Mouse (Mus musculus) embryonic facial prominence, embryonic 10.5 days (tissue): Measurements from ENCODE around the gene Insl3. TPM values are rescaled to one million over a fixed set of nuclear protein-coding genes. Genes with fewer than 3 reads are reported as not detected.

Experiments
- polyA plus RNA-seq: library from polyadenylated mRNA; unstranded; fragments of >200 nt; fragmentation: Nextera tagmentation; extraction: Ambion mirVana; gene quantifications from 2 replicates; pipeline ENCODE4 v1.2.1, GENCODE M21; 2016

Insl3 gene
- polyA plus RNA-seq, 1 experiment from 2014 or later = not detected

Other genes with a start within 250 kb of the Insl3 start
- gene Abhd8, start 225.6 kb upstream of the Insl3 start, polyA plus RNA-seq = 66.4 and 69.4 TPM in 2 replicates
- gene Mrpl34, start 224.3 kb upstream of the Insl3 start, polyA plus RNA-seq = 223 and 236 TPM in 2 replicates
- 131 and 134 TPM in 2 replicates for gene Dda1, start 220.0 kb upstream of the Insl3 start, polyA plus RNA-seq
- gene Ano8, start 203.3 kb upstream of the Insl3 start, polyA plus RNA-seq = 2.4 and 3.2 TPM in 2 replicates
- gene Gtpbp3, start 201.1 kb upstream of the Insl3 start, polyA plus RNA-seq = 24.5 and 25.3 TPM in 2 replicates
- 58.0 and 59.2 TPM in 2 replicates for gene Plvap, start 177.5 kb upstream of the Insl3 start, polyA plus RNA-seq
- gene Ccdc194, start 163.5 kb upstream of the Insl3 start, polyA plus RNA-seq = 0.12 and 0.26 TPM in 2 replicates
- 5.8 and 7.2 TPM in 2 replicates for gene Bst2, start 151.8 kb upstream of the Insl3 start, polyA plus RNA-seq
- gene Mvb12a, start 146.3 kb upstream of the Insl3 start, polyA plus RNA-seq = 76.9 and 80.7 TPM in 2 replicates
- gene Tmem221, start 130.3 kb upstream of the Insl3 start, polyA plus RNA-seq = 0.52 and 0.54 TPM in 2 replicates
- gene Nxnl1, start 122.6 kb upstream of the Insl3 start, polyA plus RNA-seq = 0.15 TPM in 1 of 2 replicates, not detected in the other
- gene Slc27a1, start 120.3 kb upstream of the Insl3 start, polyA plus RNA-seq = 21.8 and 30.7 TPM in 2 replicates
- gene Pgls, start 97.0 kb upstream of the Insl3 start, polyA plus RNA-seq = 249 and 260 TPM in 2 replicates
- 4.8 and 5.0 TPM in 2 replicates for gene Fam129c, start 91.6 kb upstream of the Insl3 start, polyA plus RNA-seq
- 52.1 and 53.7 TPM in 2 replicates for gene Colgalt1, start 78.2 kb upstream of the Insl3 start, polyA plus RNA-seq
- 2.2 TPM in 2 replicates for gene Unc13a, start 17.5 kb upstream of the Insl3 start, polyA plus RNA-seq
- gene Jak3, start 12.9 kb upstream of the Insl3 start, polyA plus RNA-seq = 3.6 and 4.0 TPM in 2 replicates
- gene B3gnt3, start 12.6 kb downstream of the Insl3 start, polyA plus RNA-seq = 0.54 and 0.72 TPM in 2 replicates
- gene Fcho1, start 36.5 kb downstream of the Insl3 start, polyA plus RNA-seq = 6.0 and 7.9 TPM in 2 replicates
- gene Zfp709, start 192.8 kb downstream of the Insl3 start, polyA plus RNA-seq = 4.6 and 5.5 TPM in 2 replicates
- gene Zfp882, start 219.4 kb downstream of the Insl3 start, polyA plus RNA-seq = 8.4 TPM in 2 replicates
- 33.0 and 33.1 TPM in 2 replicates for gene Zfp617, start 219.4 kb downstream of the Insl3 start, polyA plus RNA-seq